Mouse (Mus musculus) left cerebral cortex, postnatal 25 days (tissue): ENCODE measurements around the gene Sgsm2. TPM values are rescaled to one million over a fixed set of nuclear protein-coding genes. Genes with fewer than 3 reads are reported as not detected.

Experiments used
- DNase-seq, 2 experiments: peaks; one replicate each; pipeline ENCODE4 v3.0.0; 2022; ENCODE audit warnings: low spot score in 2 of 2, mixed read lengths in 1 of 2
- intact Hi-C: fragments of 180-260 bp; cut with DNase I; formaldehyde crosslinking; loops from one replicate; pipeline ENCODE4 v1.15.1; 2025
- total RNA-seq, 2 experiments: library from RNA; stranded (reverse); gene quantifications; 2 replicates each; pipeline ENCODE4 v1.2.3; 2021

Sgsm2 gene
- total RNA-seq, 2 experiments from 2014 or later, result 76.0 to 78.3 TPM

- intact Hi-C loops, result no loop called here
- no peak for DNase-seq
These were observed 2.2 kb downstream of the Sgsm2 start for GRCm38 (mm10) chr11:74894619-74895018.

- no peak for DNase-seq
- intact Hi-C loops, result no loop called here
These were observed 13.8 kb downstream of the Sgsm2 start for GRCm38 (mm10) chr11:74883098-74883497.

DNA sequence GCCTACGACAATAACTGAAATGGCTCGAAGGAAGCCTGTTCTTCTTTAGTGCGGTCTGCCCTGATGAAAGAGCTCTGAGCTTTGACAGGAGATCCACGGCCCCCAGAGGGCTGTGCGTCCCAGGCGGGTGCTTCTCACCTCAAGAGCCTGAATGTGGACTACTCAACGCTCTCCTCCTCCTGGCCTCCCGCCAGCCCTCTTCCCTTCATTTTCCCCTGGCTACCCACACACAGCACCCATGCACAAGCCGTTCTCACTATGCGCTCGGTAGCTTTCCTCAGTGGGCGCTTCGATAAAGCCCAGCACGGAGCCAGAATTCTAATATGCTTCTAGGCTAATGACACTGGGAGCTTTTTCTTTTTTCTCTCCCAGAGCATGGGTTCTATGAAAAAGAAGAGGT lies 14.9 kb downstream of the Sgsm2 start:
- peak; percentile 45 to 74 for DNase-seq
- intact Hi-C loops, result no loop called here

DNA sequence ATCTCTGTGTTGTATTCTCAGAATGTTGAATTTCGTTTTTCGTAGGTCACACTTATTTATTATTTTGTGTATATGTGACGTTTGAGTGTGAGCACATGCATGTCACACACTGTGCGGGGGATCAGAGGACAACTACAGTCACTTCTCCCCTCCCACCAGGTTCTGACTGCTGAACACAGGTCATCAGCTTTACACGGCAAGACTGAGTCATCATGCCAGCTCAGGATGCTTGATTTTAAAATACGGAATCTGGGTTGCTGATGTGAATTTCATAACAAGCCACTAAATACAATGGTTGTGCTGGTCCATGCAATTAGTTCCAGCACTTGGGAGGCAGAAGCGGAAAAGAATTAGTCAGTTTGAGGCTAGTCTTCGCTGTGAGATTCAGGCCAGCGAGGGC lies 15.9 kb downstream of the Sgsm2 start:
- intact Hi-C loops, result no loop called here
- DNase-seq, result no peak

- intact Hi-C loops, result no loop called here
- peak; percentile 54 to 72 for DNase-seq
These were observed 20.1 kb downstream of the Sgsm2 start for GRCm38 (mm10) chr11:74876801-74877200.

- peak; percentile 23 to 75 for DNase-seq
- intact Hi-C loops, result no loop called here
These were observed 22.2 kb downstream of the Sgsm2 start for GRCm38 (mm10) chr11:74874630-74875029.

- intact Hi-C loops, result no loop called here
- peak; percentile 62 to 77 for DNase-seq
These were observed 25.8 kb downstream of the Sgsm2 start for GRCm38 (mm10) chr11:74870991-74871622.

DNA sequence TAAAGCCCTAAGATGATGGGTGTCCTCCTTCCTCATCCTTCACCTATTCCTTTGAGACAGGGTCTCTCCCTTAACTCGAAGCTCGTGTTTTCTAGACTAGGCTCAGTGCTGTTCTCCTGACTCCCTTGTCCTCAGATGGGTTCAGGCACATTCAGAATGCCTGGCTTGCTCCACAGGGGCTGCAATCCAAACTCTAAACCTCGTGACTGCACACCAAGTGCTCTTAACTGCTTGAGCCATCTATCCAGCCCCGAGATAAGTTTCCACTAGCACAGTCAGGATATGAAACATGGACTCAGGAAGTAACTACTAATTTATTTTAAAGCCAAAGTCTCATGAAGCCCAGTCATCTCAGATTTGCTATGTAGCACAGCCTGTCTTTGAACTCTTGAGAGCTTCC lies 26.3 kb downstream of the Sgsm2 start:
- intact Hi-C loops, result no loop called here
- DNase-seq, result no peak

DNA sequence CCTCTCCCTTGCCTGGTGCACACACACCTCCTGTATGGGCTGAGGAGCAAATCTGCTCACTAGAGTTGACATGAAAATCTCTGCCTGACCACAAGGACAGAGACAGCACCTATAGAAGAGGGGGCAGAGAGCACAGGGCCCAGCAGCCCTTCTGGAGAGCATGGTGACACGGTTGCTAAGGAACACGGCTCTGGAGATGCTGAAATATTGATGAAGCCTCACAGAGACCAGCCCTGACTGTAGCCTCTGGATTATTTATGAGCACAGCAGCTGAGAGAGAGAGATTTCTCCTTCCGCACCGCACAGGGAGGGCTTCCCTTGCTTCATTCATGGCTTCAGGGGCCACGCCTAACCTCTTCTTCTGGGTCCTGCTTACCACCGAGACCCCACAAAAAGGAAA lies 27.3 kb downstream of the Sgsm2 start:
- intact Hi-C loops, result no loop called here
- no peak for DNase-seq

GRCm38 (mm10) chr11:74868046-74868760 lies 28.7 kb downstream of the Sgsm2 start:
- DNase-seq, result no peak
- intact Hi-C loops, result no loop called here

DNA sequence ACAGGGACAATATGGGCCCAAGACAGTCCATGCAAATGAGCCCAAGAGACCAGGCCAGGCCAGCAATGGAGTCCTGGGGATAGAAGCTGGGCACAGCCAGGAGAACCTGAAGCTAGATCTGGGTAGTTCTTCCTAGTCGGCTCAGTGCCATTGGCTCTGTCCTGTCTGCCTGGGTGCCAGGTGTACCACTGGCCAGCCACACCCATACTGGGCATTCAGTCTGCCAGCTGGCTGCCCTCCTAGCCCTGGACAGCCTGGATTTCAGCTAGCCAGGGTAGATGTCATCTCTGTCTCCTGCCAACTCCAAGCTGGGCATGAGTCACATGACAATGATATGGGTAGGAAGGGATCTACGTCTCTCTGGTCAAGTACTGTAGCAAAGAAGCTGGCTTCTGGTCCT lies 29.7 kb downstream of the Sgsm2 start:
- intact Hi-C loops, result no loop called here
- no peak for DNase-seq

- intact Hi-C loops, result no loop called here
- no peak for DNase-seq
These were observed 30.2 kb downstream of the Sgsm2 start for GRCm38 (mm10) chr11:74866640-74867039.

DNA sequence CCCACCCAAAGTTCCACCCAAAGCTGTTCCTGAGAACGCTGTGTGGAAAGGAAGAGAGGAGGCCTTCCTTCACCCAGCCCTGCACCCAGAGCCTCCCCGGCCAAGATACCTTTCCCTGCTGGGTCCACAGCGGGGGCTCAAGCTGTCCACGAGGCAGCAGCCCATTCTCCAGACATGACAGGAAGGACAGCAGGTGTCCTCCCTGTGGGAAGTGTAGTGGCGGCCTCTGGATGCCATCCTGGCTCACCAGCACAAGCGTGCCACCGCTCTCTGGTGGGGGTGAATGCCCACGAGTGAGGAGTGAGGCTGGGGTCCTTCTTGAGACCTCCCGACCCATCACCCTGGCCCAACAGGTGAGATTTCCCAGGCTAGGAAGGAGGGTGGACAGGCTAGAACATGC lies 31.6 kb downstream of the Sgsm2 start:
- DNase-seq, result no peak
- intact Hi-C loops, result no loop called here

DNA sequence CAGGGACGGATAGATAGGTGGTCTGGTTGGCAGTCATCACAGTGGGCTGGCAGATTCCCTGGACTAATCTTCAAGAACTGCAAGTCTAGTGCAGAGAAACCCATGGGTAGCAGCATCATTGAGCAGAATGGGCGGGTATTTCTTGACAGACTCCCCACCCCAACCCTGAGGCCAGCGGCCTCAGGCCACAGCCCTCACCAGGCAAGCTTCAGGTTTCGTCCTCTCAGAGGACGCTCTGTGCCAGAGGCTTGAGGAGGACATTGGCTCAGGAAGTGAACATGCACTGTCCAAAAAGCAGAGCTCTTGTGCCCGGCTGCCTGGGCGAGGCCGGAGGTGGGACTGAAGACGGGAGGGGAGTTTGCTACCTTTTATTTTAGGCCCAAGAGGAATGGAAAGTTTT lies 32.4 kb downstream of the Sgsm2 start:
- DNase-seq, result no peak
- intact Hi-C loops, result no loop called here

GRCm38 (mm10) chr11:74863471-74863870 lies 33.4 kb downstream of the Sgsm2 start:
- DNase-seq, result no peak
- intact Hi-C loops, result no loop called here

DNA sequence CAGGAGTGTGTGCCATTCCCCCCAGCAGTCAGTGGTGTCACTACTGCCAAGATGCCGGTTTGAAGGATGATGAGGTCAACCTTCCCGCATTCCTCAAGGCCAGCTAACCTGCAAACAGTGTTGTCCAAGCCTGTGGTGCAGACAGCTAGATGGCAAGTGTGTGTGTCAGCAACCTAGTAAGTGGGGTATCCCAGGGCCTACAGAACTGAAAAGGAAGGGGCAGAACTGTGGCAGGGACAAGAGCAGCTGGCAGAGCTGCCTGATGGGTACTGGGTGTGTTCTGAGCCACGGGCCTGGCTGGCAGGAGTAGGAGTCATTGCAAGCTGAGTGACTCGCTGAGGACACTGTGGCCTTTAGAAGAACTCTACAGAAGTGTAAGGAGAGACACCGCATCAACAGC lies 34.7 kb downstream of the Sgsm2 start:
- DNase-seq, result no peak
- intact Hi-C loops, result no loop called here

- intact Hi-C loops, result no loop called here
- no peak for DNase-seq
These were observed 39.1 kb downstream of the Sgsm2 start for GRCm38 (mm10) chr11:74857756-74858155.

DNA sequence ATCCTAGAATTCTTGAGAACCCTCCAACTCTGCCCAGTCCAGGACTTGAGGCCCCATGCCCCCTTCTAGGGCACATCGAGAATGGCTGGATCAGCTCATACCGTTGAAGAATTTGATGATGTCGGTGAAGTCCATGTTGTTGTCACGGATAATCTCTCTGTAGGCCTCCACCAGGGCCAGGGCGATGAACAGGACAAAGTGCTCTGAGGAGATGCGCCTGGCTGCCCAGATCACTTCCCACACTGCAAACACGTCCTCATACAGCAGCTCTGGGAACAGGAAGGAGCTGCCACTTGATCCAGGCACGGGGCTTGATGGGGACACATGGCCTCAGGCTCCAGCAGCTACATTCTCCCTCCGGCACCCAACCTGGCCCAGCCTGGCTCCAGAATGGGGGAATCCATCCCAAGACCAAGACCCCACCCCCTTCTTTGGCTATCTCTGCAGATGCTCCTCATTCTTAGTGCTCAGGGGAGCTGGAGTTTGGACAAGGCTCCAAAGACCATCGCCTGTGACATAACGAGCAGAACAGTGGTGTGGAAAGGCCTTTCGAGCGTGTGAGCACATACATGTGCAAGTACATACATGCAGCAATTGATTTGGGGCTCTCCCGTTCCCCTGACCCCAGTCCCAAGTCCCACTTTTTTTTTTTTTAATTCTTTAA lies 45.7 kb downstream of the Sgsm2 start:
- no peak for DNase-seq
- intact Hi-C loops, result no loop called here

DNA sequence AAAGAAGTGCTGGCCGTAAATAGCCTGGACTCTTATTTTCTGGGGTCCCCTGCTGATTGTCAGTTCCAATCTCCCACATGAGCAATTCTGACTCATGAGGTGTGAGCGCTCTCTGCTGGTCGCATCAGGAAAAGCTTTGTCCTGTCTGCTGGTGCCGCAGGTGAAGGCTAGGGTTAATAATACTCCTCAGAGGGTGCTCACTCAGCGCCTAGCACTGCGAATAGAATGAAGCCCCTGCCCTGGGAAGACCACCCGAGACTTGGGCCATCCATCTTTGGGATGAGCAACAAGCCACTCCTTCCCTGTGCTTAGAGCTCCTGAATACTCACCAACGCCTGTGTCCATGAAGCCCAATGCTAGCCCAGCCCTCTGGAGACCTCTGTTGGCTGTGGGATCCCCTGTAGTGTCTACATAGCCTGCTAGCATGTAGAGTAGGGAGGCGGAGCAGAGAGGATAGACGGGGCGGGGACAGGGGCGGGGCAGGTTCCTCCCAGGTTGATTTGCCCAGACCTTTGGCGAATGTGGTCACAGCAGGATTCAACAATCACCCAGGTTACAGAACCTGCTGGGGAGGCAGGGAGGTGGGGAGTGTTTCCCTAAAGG lies 48.8 kb downstream of the Sgsm2 start:
- peak; percentile 74 for DNase-seq

DNA sequence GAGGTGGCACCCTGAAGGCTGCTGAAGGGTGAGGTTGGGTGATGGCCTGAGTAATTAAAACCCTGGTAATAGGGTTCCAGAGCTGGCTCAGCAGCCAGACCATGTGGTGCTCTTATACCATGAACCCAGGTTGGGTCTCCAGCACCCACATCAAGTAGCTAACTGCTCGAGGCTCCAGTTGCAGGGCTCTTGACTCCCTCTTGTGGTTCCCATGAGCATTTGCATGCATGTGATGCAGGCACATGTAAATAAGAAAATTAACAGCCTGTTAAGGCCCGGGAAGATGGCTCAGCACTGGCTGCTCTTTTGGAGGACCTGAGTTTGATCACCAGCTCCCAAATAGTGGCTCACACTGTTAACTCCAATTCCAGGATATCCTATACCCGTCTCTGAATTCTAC lies 51.1 kb downstream of the Sgsm2 start:
- intact Hi-C loops, result no loop called here

More for the DNA sequence above, 48.8 kb downstream of the Sgsm2 start:
- intact Hi-C loops, result loop anchor here (1.0 kb wide), 1 partner anchor 25 kb away; no protein-coding TSS in a partner anchor

DNA sequence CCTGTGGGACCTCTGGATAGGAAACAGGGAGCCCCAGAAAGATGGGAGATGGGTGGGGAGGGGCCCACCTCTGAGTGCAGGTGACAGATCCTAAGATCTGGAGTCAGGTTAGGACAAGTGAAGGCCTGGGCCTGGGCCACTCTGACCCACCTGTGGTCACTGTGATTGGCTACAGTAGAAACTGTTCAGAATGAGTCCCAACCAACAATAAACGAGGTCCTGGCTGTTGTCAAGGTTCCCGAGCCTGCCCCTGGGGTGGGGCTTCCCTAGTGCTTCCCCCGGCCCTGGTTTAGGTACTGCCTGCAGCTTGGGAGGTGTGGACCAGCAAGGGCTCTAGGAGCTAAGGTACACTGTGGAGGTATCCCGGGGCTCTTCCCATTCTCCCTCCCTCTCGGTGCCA lies 53.1 kb downstream of the Sgsm2 start:
- DNase-seq, result no peak
- intact Hi-C loops, result no loop called here

More for the DNA sequence above, 51.1 kb downstream of the Sgsm2 start:
- no peak for DNase-seq
